Comparison of ENCODE assay signal across 20 mouse cellular contexts in the genomic region with DNA sequence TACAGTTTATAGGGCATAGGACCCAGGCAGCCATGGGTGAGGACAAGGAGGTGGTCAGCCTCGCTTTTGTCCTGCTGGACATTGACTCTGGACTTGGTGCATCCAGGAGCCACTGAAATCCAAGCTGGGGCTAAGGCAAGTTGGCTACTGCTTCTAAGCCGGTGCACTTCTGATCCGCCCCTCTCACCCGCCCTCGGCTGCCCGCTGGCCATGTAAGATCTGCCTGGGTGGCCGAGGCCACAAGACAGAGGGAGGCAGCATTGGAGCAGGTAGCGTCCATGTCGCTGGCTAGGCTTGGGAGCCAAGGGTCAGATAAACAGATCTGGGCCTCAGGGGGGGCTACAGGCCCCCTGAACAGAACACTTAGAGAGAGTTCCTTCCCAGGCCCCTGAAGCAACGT. TPM values are rescaled to one million over a fixed set of nuclear protein-coding genes. Genes with fewer than 3 reads are reported as not detected.
DNase-seq lines count a peak whose midpoint lies in the region; ATAC-seq and TF ChIP-seq lines count a peak whose summit lies in the region.
"Had no signal": no experiment of that assay in that cellular context is flagged by ENCODE, and none has a peak within 500 bp of the region (broad histone marks: within the 10 kb centered on the region; RNA-seq: fewer than 3 reads in every experiment).

Gene Fscn2, plus strand, starts transcription at position 240 of the 400 bp plus-strand sequence.

- peaks cover 42% of the 10 kb centered on the region for H3K4me1 ChIP-seq in forebrain, embryonic 12.5 days
- peaks cover 21% of the 10 kb centered on the region for H3K4me1 ChIP-seq in forebrain, embryonic 14.5 days (ENCODE audit: control insufficient read depth, insufficient read depth, low read length)
- peaks cover 54% of the 10 kb centered on the region for H3K4me1 ChIP-seq in hindbrain, embryonic 12.5 days
- H3K4me1 ChIP-seq in hindbrain, postnatal 0 days (ENCODE audit: insufficient read depth, low read length) = peaks cover 31% of the 10 kb centered on the region
- H3K4me1 ChIP-seq in midbrain, embryonic 10.5 days = peaks cover 49% of the 10 kb centered on the region
- H3K4me1 ChIP-seq in midbrain, embryonic 16.5 days (ENCODE audit: control insufficient read depth, insufficient read depth, low read length) = peaks cover 31% of the 10 kb centered on the region
- H3K4me1 ChIP-seq in limb, embryonic 11.5 days (ENCODE audit: control insufficient read depth, insufficient read depth, low read length) = peaks cover 35% of the 10 kb centered on the region

- no peak within 1 kb of the TSS for H3K4me2 ChIP-seq in forebrain, embryonic 12.5 days
- no peak within 1 kb of the TSS for H3K4me2 ChIP-seq in forebrain, embryonic 14.5 days (ENCODE audit: low read length)
- no peak within 1 kb of the TSS for H3K4me2 ChIP-seq in hindbrain, embryonic 12.5 days (replicated peaks)
- H3K4me2 ChIP-seq in hindbrain, postnatal 0 days (ENCODE audit: low read depth, low read length) = no peak within 1 kb of the TSS
- no peak within 1 kb of the TSS for H3K4me2 ChIP-seq in midbrain, embryonic 16.5 days (ENCODE audit: low read length)
- no peak within 1 kb of the TSS; the same call in 1 of the 2 replicates for H3K4me2 ChIP-seq in limb, embryonic 11.5 days (ENCODE audit: low read depth, severe bottlenecking)
- H3K4me2 ChIP-seq: heart, embryonic 11.5 days; limb, embryonic 15.5 days; midbrain, embryonic 12.5 days had no signal

- TF ChIP-seq CTCF in hindbrain, postnatal 0 days (IDR thresholded peaks at IDR 0.05; ENCODE audit: low read depth) = no peak

- no peak for ATAC-seq in forebrain, embryonic 12.5 days (ENCODE audit: low FRiP score)
- ATAC-seq in forebrain, embryonic 14.5 days = no peak
- no peak for ATAC-seq in hindbrain, embryonic 12.5 days (ENCODE audit: low FRiP score)
- no peak for ATAC-seq in hindbrain, postnatal 0 days
- no peak for ATAC-seq in midbrain, embryonic 16.5 days
- ATAC-seq in limb, embryonic 11.5 days (ENCODE audit: insufficient number of reproducible peaks, low FRiP score, low TSS enrichment, low read depth) = no peak
- ATAC-seq: forebrain, postnatal 0 days; intestine, embryonic 16.5 days; liver, postnatal 0 days had no signal

- no peak within 1 kb of the TSS for H3K9ac ChIP-seq in forebrain, embryonic 12.5 days
- H3K9ac ChIP-seq in forebrain, embryonic 14.5 days (ENCODE audit: low read length) = no peak within 1 kb of the TSS
- 0 out of 2 replicates have a peak within 1 kb of the TSS, but pooled peaks have one; percentile 13 for H3K9ac ChIP-seq in hindbrain, embryonic 12.5 days
- H3K9ac ChIP-seq in hindbrain, postnatal 0 days (replicated peaks; ENCODE audit: low read length) = no peak within 1 kb of the TSS
- H3K9ac ChIP-seq in midbrain, embryonic 16.5 days (ENCODE audit: low read depth, low read length) = no peak within 1 kb of the TSS; the same call in 1 of the 2 replicates
- H3K9ac ChIP-seq in limb, embryonic 11.5 days (ENCODE audit: low read length) = no peak within 1 kb of the TSS
- H3K9ac ChIP-seq: forebrain, postnatal 0 days; limb, embryonic 15.5 days; liver, postnatal 0 days had no signal

- 0 out of 2 replicates have a peak within 1 kb of the TSS, but pooled peaks have one; percentile 1 for H3K27ac ChIP-seq in forebrain, embryonic 12.5 days
- H3K27ac ChIP-seq in forebrain, embryonic 14.5 days (ENCODE audit: low read depth, low read length) = no peak within 1 kb of the TSS
- H3K27ac ChIP-seq in hindbrain, embryonic 12.5 days = no peak within 1 kb of the TSS
- no peak within 1 kb of the TSS for H3K27ac ChIP-seq in hindbrain, postnatal 0 days
- peak within 1 kb of the TSS; percentile 53 for H3K27ac ChIP-seq in midbrain, embryonic 10.5 days (replicated peaks)
- no peak within 1 kb of the TSS for H3K27ac ChIP-seq in midbrain, embryonic 16.5 days (ENCODE audit: low read length)
- 0 out of 2 replicates have a peak within 1 kb of the TSS, but pooled peaks have one; percentile 12 for H3K27ac ChIP-seq in limb, embryonic 11.5 days (replicated peaks; ENCODE audit: low read depth, low read length)
- H3K27ac ChIP-seq: limb, embryonic 15.5 days; midbrain, embryonic 12.5 days had no signal

- H3K27me3 ChIP-seq in forebrain, embryonic 12.5 days = 0 out of 2 replicates have a peak, but pooled peaks cover 3% of the 10 kb centered on the region
- H3K27me3 ChIP-seq in forebrain, embryonic 14.5 days (replicated peaks; ENCODE audit: control insufficient read depth, insufficient read depth, low read length) = no peaks in the 10 kb centered on the region
- H3K27me3 ChIP-seq in hindbrain, embryonic 12.5 days = peaks cover 3% of the 10 kb centered on the region; the same call in 1 of the 2 replicates
- H3K27me3 ChIP-seq in hindbrain, postnatal 0 days (ENCODE audit: insufficient read depth, low read length) = no peaks in the 10 kb centered on the region
- no peaks in the 10 kb centered on the region for H3K27me3 ChIP-seq in midbrain, embryonic 10.5 days (ENCODE audit: low read depth, poor library complexity, severe bottlenecking)
- no peaks in the 10 kb centered on the region for H3K27me3 ChIP-seq in midbrain, embryonic 16.5 days (ENCODE audit: control insufficient read depth, insufficient read depth, low read depth, low read length)
- no peaks in the 10 kb centered on the region for H3K27me3 ChIP-seq in limb, embryonic 11.5 days (ENCODE audit: control insufficient read depth, insufficient read depth, low read length)
- H3K27me3 ChIP-seq: limb, embryonic 15.5 days; midbrain, embryonic 12.5 days had no signal

- DNase-seq in forebrain, embryonic 14.5 days (ENCODE audit: low spot score) = no peak
- no peak for DNase-seq in hindbrain, postnatal 0 days (ENCODE audit: low spot score)
- DNase-seq in midbrain, embryonic 10.5 days (ENCODE audit: low spot score) = no peak
- DNase-seq in limb, embryonic 11.5 days (ENCODE audit: low spot score) = no peak
- DNase-seq in neural tube, embryonic 10.5 days (ENCODE audit: extremely low spot score, low spot score) = no peak
- DNase-seq: cerebellum, adult 9-11 months; forebrain, postnatal 0 days; gastrocnemius, postnatal 14 days; heart, postnatal 4 days; liver, postnatal 0 days; lung, postnatal 14 days; thymus, adult 2 months had no signal

- 67% methylated on average over 10 of the region's 10 CpGs for WGBS in forebrain, embryonic 12.5 days
- 68% methylated on average over 10 of the region's 10 CpGs for WGBS in forebrain, embryonic 14.5 days
- WGBS in hindbrain, embryonic 12.5 days = 68% methylated on average over 10 of the region's 10 CpGs
- WGBS in hindbrain, postnatal 0 days = 76% methylated on average over 10 of the region's 10 CpGs
- 67% methylated on average over 10 of the region's 10 CpGs for WGBS in midbrain, embryonic 10.5 days
- 53% methylated on average over 10 of the region's 10 CpGs for WGBS in midbrain, embryonic 16.5 days
- WGBS in limb, embryonic 11.5 days = 68% methylated on average over 10 of the region's 10 CpGs

- H3K9me3 ChIP-seq in forebrain, embryonic 12.5 days = no peaks in the 10 kb centered on the region
- H3K9me3 ChIP-seq in forebrain, embryonic 14.5 days (replicated peaks; ENCODE audit: control insufficient read depth, low read length) = no peaks in the 10 kb centered on the region
- no peaks in the 10 kb centered on the region for H3K9me3 ChIP-seq in hindbrain, embryonic 12.5 days (replicated peaks)
- no peaks in the 10 kb centered on the region for H3K9me3 ChIP-seq in hindbrain, postnatal 0 days (ENCODE audit: low read length)
- H3K9me3 ChIP-seq in midbrain, embryonic 10.5 days (replicated peaks) = no peaks in the 10 kb centered on the region
- no peaks in the 10 kb centered on the region for H3K9me3 ChIP-seq in midbrain, embryonic 16.5 days (replicated peaks; ENCODE audit: control insufficient read depth, low read length, poor library complexity, severe bottlenecking)
- H3K9me3 ChIP-seq in limb, embryonic 11.5 days (ENCODE audit: control insufficient read depth, low read length) = no peaks in the 10 kb centered on the region
- H3K9me3 ChIP-seq: limb, embryonic 15.5 days; midbrain, embryonic 12.5 days had no signal

- no peaks in the 10 kb centered on the region for H3K36me3 ChIP-seq in forebrain, embryonic 12.5 days (replicated peaks)
- H3K36me3 ChIP-seq in forebrain, embryonic 14.5 days (ENCODE audit: control insufficient read depth, insufficient read depth, low read length) = no peaks in the 10 kb centered on the region
- no peaks in the 10 kb centered on the region for H3K36me3 ChIP-seq in hindbrain, embryonic 12.5 days
- no peaks in the 10 kb centered on the region for H3K36me3 ChIP-seq in hindbrain, postnatal 0 days (ENCODE audit: insufficient read depth, low read length)
- no peaks in the 10 kb centered on the region for H3K36me3 ChIP-seq in midbrain, embryonic 10.5 days
- no peaks in the 10 kb centered on the region for H3K36me3 ChIP-seq in midbrain, embryonic 16.5 days (ENCODE audit: control insufficient read depth, insufficient read depth, low read length)
- H3K36me3 ChIP-seq in limb, embryonic 11.5 days (ENCODE audit: control insufficient read depth, insufficient read depth, low read length) = no peaks in the 10 kb centered on the region
- H3K36me3 ChIP-seq: limb, embryonic 15.5 days; midbrain, embryonic 12.5 days had no signal

- no peak within 1 kb of the TSS for H3K4me3 ChIP-seq in forebrain, embryonic 12.5 days (replicated peaks)
- H3K4me3 ChIP-seq in forebrain, embryonic 14.5 days (ENCODE audit: low read depth, low read length) = no peak within 1 kb of the TSS
- H3K4me3 ChIP-seq in hindbrain, embryonic 12.5 days = no peak within 1 kb of the TSS
- H3K4me3 ChIP-seq in hindbrain, postnatal 0 days (ENCODE audit: low read length) = no peak within 1 kb of the TSS
- H3K4me3 ChIP-seq in midbrain, embryonic 10.5 days = peak within 1 kb of the TSS; percentile 4; the same call in 1 of the 2 replicates
- H3K4me3 ChIP-seq in midbrain, embryonic 16.5 days (ENCODE audit: low read depth, low read length) = no peak within 1 kb of the TSS
- no peak within 1 kb of the TSS for H3K4me3 ChIP-seq in limb, embryonic 11.5 days (ENCODE audit: low read depth, low read length)
- H3K4me3 ChIP-seq: limb, embryonic 15.5 days; midbrain, embryonic 12.5 days had no signal

RNA-seq across cellular contexts. Expression of gene Fscn2, which starts in this region (rescaled TPM):
- 0.82 and 0.91 TPM in 2 replicates for polyA plus RNA-seq in forebrain, embryonic 12.5 days (2016; fragmentation: Nextera tagmentation; extraction: Ambion mirVana)
- polyA plus RNA-seq in forebrain, embryonic 14.5 days (2014; fragmentation: Nextera tagmentation; extraction: Ambion mirVana) = 0.75 and 1.4 TPM in 2 replicates
- 1.2 and 1.3 TPM in 2 replicates for polyA plus RNA-seq in hindbrain, embryonic 12.5 days (2016; fragmentation: Nextera tagmentation; extraction: Ambion mirVana)
- 3.0 and 9.0 TPM in 2 replicates for total RNA-seq in hindbrain, postnatal 0 days (2014; rRNA removed)
- 1.5 and 1.9 TPM in 2 replicates for polyA plus RNA-seq in hindbrain, postnatal 0 days (2015; fragmentation: Nextera tagmentation; extraction: Ambion mirVana)
- 0.61 and 0.62 TPM in 2 replicates for polyA plus RNA-seq in midbrain, embryonic 10.5 days (2016; fragmentation: Nextera tagmentation; extraction: Ambion mirVana)
- 1.2 and 1.3 TPM in 2 replicates for polyA plus RNA-seq in midbrain, embryonic 16.5 days (2015; fragmentation: Nextera tagmentation; extraction: Ambion mirVana)
- 0.21 and 0.47 TPM in 2 replicates for polyA plus RNA-seq in limb, embryonic 11.5 days (2014; fragmentation: Nextera tagmentation; extraction: Ambion mirVana)
- total RNA-seq: left cerebral cortex, adult 18-20 months had no signal
- polyA plus RNA-seq: liver, postnatal 0 days had no signal

Comparison
In these comparisons a context has a peak if more than half of its experiments do, and no peak if none do; other contexts are left out.
1. H3K27ac ChIP-seq: peak in forebrain, embryonic 12.5 days (single experiment), midbrain, embryonic 10.5 days (single experiment) and limb, embryonic 11.5 days (single experiment); none in forebrain, embryonic 14.5 days (single experiment), hindbrain, embryonic 12.5 days (single experiment), hindbrain, postnatal 0 days (single experiment) and midbrain, embryonic 16.5 days (single experiment).